16 mouse cellular contexts compared by ENCODE assay signal in genomic region chr2:146257037-146257436, GRCm38 (mm10). TPM values are rescaled to one million over a fixed set of nuclear protein-coding genes. Genes with fewer than 3 reads are reported as not detected.
DNase-seq lines count a peak whose midpoint lies in the region; ATAC-seq and TF ChIP-seq lines count a peak whose summit lies in the region.
"Had no signal": no experiment of that assay in that cellular context is flagged by ENCODE, and none has a peak within 500 bp of the region (broad histone marks: within the 10 kb centered on the region; RNA-seq: fewer than 3 reads in every experiment).

No protein-coding gene starts in this region.

- no peak for TF ChIP-seq POLR2A in lung, adult 2 months (IDR thresholded peaks at IDR 0.05; ENCODE audit: borderline replicate concordance, extremely low read depth, low read depth, low read length)

- H3K27me3 ChIP-seq in forebrain, embryonic 13.5 days, result no peaks in the 10 kb centered on the region
- peaks cover 7% of the 10 kb centered on the region for H3K27me3 ChIP-seq in neural tube, embryonic 13.5 days
- H3K27me3 ChIP-seq: heart, embryonic 12.5 days; hindbrain, embryonic 15.5 days; limb, embryonic 13.5 days had no signal

- peak; percentile 72 for ATAC-seq in forebrain, embryonic 13.5 days
- ATAC-seq in neural tube, embryonic 13.5 days (ENCODE audit: low read depth), result no peak
- ATAC-seq in granulocyte monocyte progenitor cell, adult 5-6 weeks (replicated peaks; ENCODE audit: poor library complexity, severe bottlenecking), result no peak

- DNase-seq in heart, postnatal 10 days, result peak; percentile 14 to 32
- no peak for DNase-seq in heart, adult 8-10 months (ENCODE audit: low spot score)
- DNase-seq in lung, postnatal 10 days, result peak; percentile 6
- no peak for DNase-seq in lung, adult 2 months
- no peak for DNase-seq in layer of hippocampus, postnatal 10 days (ENCODE audit: low spot score in 2 of 2)
- DNase-seq: thymus, postnatal 25 days had no signal

- H3K9ac ChIP-seq in forebrain, embryonic 13.5 days, result no peak overlapping the region
- no peak overlapping the region for H3K9ac ChIP-seq in neural tube, embryonic 13.5 days
- H3K9ac ChIP-seq: heart, embryonic 12.5 days; hindbrain, embryonic 15.5 days; limb, embryonic 13.5 days had no signal

- H3K4me3 ChIP-seq in lung, adult 2 months (replicated peaks; ENCODE audit: extremely low read depth, low read depth, low read length), result no peak overlapping the region
- H3K4me3 ChIP-seq in forebrain, embryonic 13.5 days, result no peak overlapping the region
- no peak overlapping the region for H3K4me3 ChIP-seq in neural tube, embryonic 13.5 days
- H3K4me3 ChIP-seq: erythroblast, embryonic 14.5 days; heart, embryonic 12.5 days; hindbrain, embryonic 15.5 days; limb, embryonic 13.5 days had no signal

- WGBS in lung, adult 2 months, result 37% methylated on average over 3 of the region's 3 CpGs
- 8% methylated on average over 3 of the region's 3 CpGs for WGBS in forebrain, embryonic 13.5 days
- 29% methylated on average over 3 of the region's 3 CpGs for WGBS in neural tube, embryonic 13.5 days

- peak overlapping the region; percentile 75 for H3K27ac ChIP-seq in forebrain, embryonic 13.5 days
- 0 out of 2 replicates have a peak overlapping the region, but pooled peaks have one; percentile 9 for H3K27ac ChIP-seq in neural tube, embryonic 13.5 days (replicated peaks)
- H3K27ac ChIP-seq: limb, embryonic 13.5 days had no signal

- no peaks in the 10 kb centered on the region for H3K9me3 ChIP-seq in forebrain, embryonic 13.5 days (replicated peaks)
- no peaks in the 10 kb centered on the region for H3K9me3 ChIP-seq in neural tube, embryonic 13.5 days
- H3K9me3 ChIP-seq: heart, embryonic 12.5 days; hindbrain, embryonic 15.5 days; limb, embryonic 13.5 days had no signal

- H3K4me2 ChIP-seq in forebrain, embryonic 13.5 days, result 0 out of 2 replicates have a peak overlapping the region, but pooled peaks have one; percentile 3
- no peak overlapping the region for H3K4me2 ChIP-seq in neural tube, embryonic 13.5 days
- H3K4me2 ChIP-seq: heart, embryonic 12.5 days; hindbrain, embryonic 15.5 days; limb, embryonic 13.5 days had no signal

- intact Hi-C loops in heart, postnatal 10 days (cut with DNase I), result loop anchor here (2.0 kb wide), 1 partner anchor 300 kb away; no protein-coding TSS in a partner anchor

- no peaks in the 10 kb centered on the region for H3K36me3 ChIP-seq in forebrain, embryonic 13.5 days (ENCODE audit: poor library complexity, severe bottlenecking)
- H3K36me3 ChIP-seq in neural tube, embryonic 13.5 days, result no peaks in the 10 kb centered on the region
- H3K36me3 ChIP-seq: heart, embryonic 12.5 days; hindbrain, embryonic 15.5 days; limb, embryonic 13.5 days had no signal

- no peak for TF ChIP-seq CTCF in lung, adult 2 months (IDR thresholded peaks at IDR 0.05; ENCODE audit: insufficient read depth, low read length)

- no peaks in the 10 kb centered on the region for H3K4me1 ChIP-seq in lung, adult 2 months (ENCODE audit: control insufficient read depth, insufficient read depth, low read length)
- peaks cover 63% of the 10 kb centered on the region for H3K4me1 ChIP-seq in forebrain, embryonic 13.5 days
- peaks cover 55% of the 10 kb centered on the region for H3K4me1 ChIP-seq in neural tube, embryonic 13.5 days (replicated peaks)

RNA-seq across cellular contexts. Expression of gene Insm1, which starts 35.3 kb away (rescaled TPM):
- not detected for total RNA-seq in heart, postnatal 10 days (2021)
- total RNA-seq in heart, adult 8-10 months (2022), result not detected
- 0.15 and 0.51 TPM in 2 replicates for polyA plus RNA-seq in lung, adult 2 months (2012; rRNA removed)
- 10.0 and 12.8 TPM in 2 replicates for polyA plus RNA-seq in forebrain, embryonic 13.5 days (2015; fragmentation: Nextera tagmentation; extraction: Ambion mirVana)
- polyA plus RNA-seq in neural tube, embryonic 13.5 days (2015; fragmentation: Nextera tagmentation; extraction: Ambion mirVana), result 2.2 and 2.6 TPM in 2 replicates
- total RNA-seq in layer of hippocampus, postnatal 10 days (2021), result 10 to 100 TPM in 1 of 2 experiments, 1 to 10 TPM in 1; 9.7 to 10.4 TPM
- not detected in 2 replicates for total RNA-seq in granulocyte monocyte progenitor cell, adult 5-6 weeks (2014; fragmentation: Nextera tagmentation)
- total RNA-seq in granulocyte monocyte progenitor cell, adult 5-6 weeks (2017), result not detected in 2 replicates
- total RNA-seq: gastrocnemius, postnatal 10 days; megakaryocyte progenitor cell, adult 5-6 weeks had no signal
- polyA plus RNA-seq: erythroblast, embryonic 14.5 days; heart, embryonic 12.5 days; kidney, embryonic 14.5 days; limb, embryonic 13.5 days had no signal

Comparison
In these comparisons a context has a peak if more than half of its experiments do, and no peak if none do; other contexts are left out.
1. DNase-seq: peak in heart, postnatal 10 days (2 of 2) and lung, postnatal 10 days (single experiment); none in heart, adult 8-10 months (single experiment), lung, adult 2 months (single experiment) and layer of hippocampus, postnatal 10 days (0 of 2).
2. RNA of gene Insm1, which starts 35.3 kb away (total RNA-seq): 9.7 to 10.4 TPM in layer of hippocampus, postnatal 10 days; not detected in heart, postnatal 10 days, not detected in heart, adult 8-10 months and not detected in granulocyte monocyte progenitor cell, adult 5-6 weeks; every median in the first group is over 10 times any median in the second.